Mouse (Mus musculus) G1E (cell line): ENCODE results near the gene Ccdc103. TPM values are rescaled to one million over a fixed set of nuclear protein-coding genes. Genes with fewer than 3 reads are reported as not detected.

Source experiments
- ATAC-seq: 2 replicates; pipeline ENCODE4 v1.8.0; 2016; ENCODE audit warnings: mild to moderate bottlenecking; ENCODE audit not compliant: insufficient number of reproducible peaks, poor library complexity, low FRiP score, severe bottlenecking; ENCODE audit errors: extremely low read depth
- DNase-seq: peaks from one replicate; pipeline ENCODE4 v3.0.0; 2012; ENCODE audit warnings: low spot score
- H3K27me3 ChIP-seq: 2 replicates; pipeline ENCODE4 v1.6.1; 2012; ENCODE audit warnings: mild to moderate bottlenecking, low read length, inconsistent platforms; ENCODE audit not compliant: insufficient read depth
- H3K36me3 ChIP-seq: replicated peaks from 2 replicates; pipeline ENCODE3; 2012; ENCODE audit warnings: mild to moderate bottlenecking, inconsistent platforms
- H3K4me1 ChIP-seq: 2 replicates; pipeline ENCODE4 v1.6.1; 2012; ENCODE audit warnings: low read depth, low read length, inconsistent platforms, mixed read lengths; ENCODE audit not compliant: insufficient read depth
- H3K4me3 ChIP-seq: 2 replicates; pipeline ENCODE4 v1.5.1; 2012; ENCODE audit warnings: low read depth, mild to moderate bottlenecking, inconsistent platforms, low read length, moderate library complexity, mixed read lengths
- H3K9me3 ChIP-seq: replicated peaks from 2 replicates; pipeline ENCODE4 v1.6.1; 2012; ENCODE audit warnings: inconsistent platforms
- CTCF ChIP-seq: IDR thresholded peaks from 2 replicates; pipeline ENCODE4 v1.5.1; 2012; ENCODE audit warnings: low read depth, low read length, inconsistent platforms, mixed read lengths
- GATA1 ChIP-seq: IDR thresholded peaks from 2 replicates; pipeline ENCODE4 v1.6.1; 2012; ENCODE audit warnings: borderline replicate concordance, low read length, inconsistent platforms, mixed read lengths
- GATA2 ChIP-seq: IDR thresholded peaks from 2 replicates; pipeline ENCODE4 v1.6.1; 2012; ENCODE audit warnings: low read depth, low read length, inconsistent platforms, borderline replicate concordance
- POLR2AphosphoS5 ChIP-seq: IDR thresholded peaks from 2 replicates; pipeline ENCODE4 v1.6.1; 2012; ENCODE audit warnings: low read depth, low read length, inconsistent platforms; ENCODE audit not compliant: insufficient replicate concordance
- TAL1 ChIP-seq: conservative IDR thresholded peaks from 2 replicates; pipeline ENCODE4 v1.6.1; 2012; ENCODE audit warnings: low read depth, low read length, inconsistent platforms, mixed read lengths
- polyA plus RNA-seq: library from polyadenylated mRNA; stranded (reverse); fragments of >175 nt; gene quantifications from 2 replicates; pipeline ENCODE4 v1.2.3, GENCODE M21; 2012
- total RNA-seq, 2 experiments: library from RNA; stranded (forward) in 1 of 2; stranded (reverse) in 1 of 2; fragments of 200-1000 nt in 1 of 2; fragments of >200 nt in 1 of 2; fragmentation: Nextera tagmentation in 1 of 2; gene quantifications; 2 replicates each; pipeline ENCODE4 v1.2.3; 2014 to 2017

Gene Ccdc103
- 0.87 TPM in 1 of 2 replicates, not detected in the other for total RNA-seq (2014; fragmentation: Nextera tagmentation)
- total RNA-seq (2017): 0.23 and 0.87 TPM in 2 replicates
- polyA plus RNA-seq: 0.09 TPM in 1 of 2 replicates, not detected in the other

GRCm38 (mm10) chr11:102880585-102881313 is at the start of gene Ccdc103, which contains the start of gene Eftud2:
Gene Ccdc103 (plus strand): TSS chr11:102881204.
Gene Eftud2 (minus strand): TSS chr11:102880985.
- ATAC-seq: peak; percentile 40; the same call in 1 of the 2 replicates
- TF ChIP-seq POLR2AphosphoS5: no peak
- H3K4me3 ChIP-seq: peak within 1 kb of the TSS; percentile 84
- H3K4me1 ChIP-seq: peaks cover 30% of the 10 kb centered on the region
- DNase-seq: peak; percentile 78
- H3K27me3 ChIP-seq: peaks cover 29% of the 10 kb centered on the region
- H3K9me3 ChIP-seq: no peaks in the 10 kb centered on the region
- peaks cover 36% of the 10 kb centered on the region for H3K36me3 ChIP-seq

GRCm38 (mm10) chr11:102832700-102833297 is 48.2 kb upstream of the Ccdc103 start:
- H3K4me1 ChIP-seq: no peaks in the 10 kb centered on the region
- peaks cover 10% of the 10 kb centered on the region for H3K27me3 ChIP-seq
- ATAC-seq (no peak), DNase-seq (no peak)
- H3K36me3 ChIP-seq: peaks cover 27% of the 10 kb centered on the region
- H3K9me3 ChIP-seq: no peaks in the 10 kb centered on the region
- no peak for TF ChIP-seq POLR2AphosphoS5
- TF ChIP-seq TAL1: no peak
- H3K4me3 ChIP-seq: no peak overlapping the region

GRCm38 (mm10) chr11:102834219-102834618 is 46.8 kb upstream of the Ccdc103 start:
- TF ChIP-seq CTCF: no peak
- TF ChIP-seq GATA2: no peak
- no peak for TF ChIP-seq POLR2AphosphoS5
- no peak for TF ChIP-seq GATA1
- TF ChIP-seq TAL1: no peak
- Histone ChIP-seq H3K9me3 (no peaks in the 10 kb centered on the region), H3K36me3 (peaks cover 42% of the 10 kb centered on the region), H3K4me3 (no peak overlapping the region), H3K27me3 (peaks cover 3% of the 10 kb centered on the region; the same call in 1 of the 2 replicates), H3K4me1 (no peaks in the 10 kb centered on the region)
- DNase-seq (no peak), ATAC-seq (no peak)

GRCm38 (mm10) chr11:102835549-102835948 is 45.5 kb upstream of the Ccdc103 start, which contains the start of gene Higd1b:
Gene Higd1b (plus strand): TSS chr11:102835849.
- no peaks in the 10 kb centered on the region for H3K9me3 ChIP-seq
- DNase-seq (no peak), ATAC-seq (no peak)
- H3K4me1 ChIP-seq: no peaks in the 10 kb centered on the region
- no peak for TF ChIP-seq TAL1
- no peak for TF ChIP-seq CTCF
- no peak for TF ChIP-seq POLR2AphosphoS5
- no peak for TF ChIP-seq GATA2
- TF ChIP-seq GATA1: no peak
- no peak within 1 kb of the TSS for H3K4me3 ChIP-seq
- H3K27me3 ChIP-seq: peaks cover 3% of the 10 kb centered on the region; the same call in 1 of the 2 replicates
- H3K36me3 ChIP-seq: peaks cover 55% of the 10 kb centered on the region

GRCm38 (mm10) chr11:102836146-102836545 is 44.9 kb upstream of the Ccdc103 start:
- Histone ChIP-seq H3K4me3 (no peak overlapping the region), H3K36me3 (peaks cover 60% of the 10 kb centered on the region), H3K9me3 (no peaks in the 10 kb centered on the region), H3K27me3 (peaks cover 3% of the 10 kb centered on the region; the same call in 1 of the 2 replicates), H3K4me1 (no peaks in the 10 kb centered on the region)
- ATAC-seq: no peak
- no peak for TF ChIP-seq GATA2
- no peak for TF ChIP-seq TAL1
- no peak for TF ChIP-seq CTCF
- TF ChIP-seq POLR2AphosphoS5: no peak
- TF ChIP-seq GATA1: no peak
- DNase-seq: no peak

- H3K27me3 ChIP-seq: peaks cover 3% of the 10 kb centered on the region; the same call in 1 of the 2 replicates
- no peak overlapping the region for H3K4me3 ChIP-seq
- no peaks in the 10 kb centered on the region for H3K4me1 ChIP-seq
- peaks cover 72% of the 10 kb centered on the region for H3K36me3 ChIP-seq
- no peak for ATAC-seq
- no peak for TF ChIP-seq POLR2AphosphoS5
- no peak for TF ChIP-seq GATA2
- TF ChIP-seq GATA1: no peak
- no peak for TF ChIP-seq CTCF
- no peak for DNase-seq
- no peaks in the 10 kb centered on the region for H3K9me3 ChIP-seq
Observed at GRCm38 (mm10) chr11:102837385-102837784, 43.6 kb upstream of the Ccdc103 start.
